Mouse (Mus musculus): ENCODE measurements at regions not wholly inside any gene's neighbourhood (a gene's known extent, or its start where the extent isn't known, plus 50 kb on each side); places are given as distances from the start of the nearest gene placed in this dataset.

DNA sequence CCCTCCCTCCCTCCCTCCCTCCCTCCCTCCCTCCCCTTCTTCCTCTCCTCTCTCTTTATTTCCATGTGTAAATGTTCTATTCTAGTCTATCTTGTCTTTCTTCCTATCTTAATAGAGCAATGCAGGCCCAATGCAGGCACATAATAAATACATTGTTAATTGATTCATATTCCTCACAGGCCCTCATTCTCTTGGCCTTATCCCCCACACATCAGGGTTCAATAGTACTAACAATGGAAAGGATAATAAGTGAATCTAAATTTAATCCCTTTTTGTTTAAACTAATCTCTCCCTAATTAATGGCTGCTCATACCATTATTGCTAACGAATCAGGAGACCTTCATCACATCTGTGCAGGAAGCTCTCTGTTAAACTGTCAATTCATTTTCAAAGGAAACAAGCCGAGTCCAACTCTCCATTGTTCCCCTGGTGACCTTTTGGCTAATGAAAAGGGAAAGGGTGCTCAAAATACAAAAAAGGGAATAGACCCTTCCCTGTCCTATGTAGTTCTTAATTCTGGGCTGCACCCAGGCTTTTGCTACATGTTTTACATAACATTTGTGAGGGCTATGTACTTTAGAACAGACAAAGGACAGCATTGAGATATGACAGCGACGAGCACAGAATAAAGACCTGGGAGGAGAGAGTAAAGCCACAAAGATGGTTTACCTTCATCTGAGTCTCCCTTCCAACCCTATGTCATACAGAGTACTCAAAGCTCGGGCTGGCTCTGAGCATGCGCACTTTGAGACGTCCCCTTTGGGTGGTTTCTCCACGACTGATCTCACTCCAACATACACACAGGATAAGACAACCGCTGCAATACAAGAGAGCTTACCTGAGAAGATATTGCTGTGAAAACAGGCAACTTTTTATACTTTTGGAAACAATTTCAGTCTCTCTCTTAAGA is 370.3 kb upstream of the Frg1 start:
- no peak for TF ChIP-seq POLR2A (IDR thresholded peaks at IDR 0.05; ENCODE audit: insufficient read depth, low read depth, low read length)
- no peak for TF ChIP-seq CTCF (IDR thresholded peaks at IDR 0.05; ENCODE audit: insufficient read depth, low read depth, low read length)

Data from olfactory bulb, adult 2 months (tissue).